Mouse (Mus musculus) cortical plate, adult 2 months (tissue): ENCODE results near the gene Rell1.

ENCODE experiments used
- CTCF ChIP-seq: fragments of 200-500 bp; IDR thresholded peaks from 2 replicates; pipeline ENCODE4 v1.5.1; 2011; ENCODE audit warnings: mild to moderate bottlenecking, control low read depth, low read length; ENCODE audit not compliant: insufficient read depth; ENCODE audit errors: extremely low read depth
- POLR2A ChIP-seq: fragments of 200-500 bp; IDR thresholded peaks from 2 replicates; pipeline ENCODE4 v1.6.1; 2011; ENCODE audit warnings: mild to moderate bottlenecking, low read length, control low read depth; ENCODE audit not compliant: insufficient read depth; ENCODE audit errors: extremely low read depth

- no peak for TF ChIP-seq CTCF
- no peak for TF ChIP-seq POLR2A
These were observed 1.0 kb downstream of the Rell1 start for GRCm38 (mm10) chr5:63967591-63968141.
